Mouse (Mus musculus): ENCODE results near the gene Glis3. TPM values are rescaled to one million over a fixed set of nuclear protein-coding genes. Genes with fewer than 3 reads are reported as not detected.

Glis3 gene
- polyA plus RNA-seq, 1 experiment from 2014 or later: 3.2 TPM

DNA sequence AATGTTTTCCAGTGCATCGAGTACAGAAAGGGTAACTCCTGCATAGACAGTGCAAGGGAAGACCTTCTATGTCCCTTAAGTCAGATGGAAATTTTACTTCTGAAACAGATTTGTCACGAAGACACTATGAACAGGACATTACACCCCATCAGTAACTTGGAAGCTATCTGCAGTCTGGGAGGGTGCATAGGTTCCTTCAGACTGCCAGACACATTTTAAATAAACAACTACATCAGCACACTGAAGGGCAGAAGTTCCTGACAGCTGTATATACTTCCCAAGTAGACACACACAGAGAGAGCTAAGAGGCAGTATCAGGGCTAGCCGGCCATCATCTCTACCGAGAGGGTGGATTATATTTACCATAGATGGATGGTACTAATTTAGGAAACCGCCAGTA lies 296.5 kb downstream of the Glis3 start:
- no peak for DNase-seq (ENCODE audit: low spot score)
- Histone ChIP-seq H3K9me3 (ENCODE audit: control insufficient read depth, low read length) (no peaks in the 10 kb centered on the region), H3K4me1 (ENCODE audit: control insufficient read depth, insufficient read depth, low read length) (no peaks in the 10 kb centered on the region), H3K4me2 (ENCODE audit: low read depth, severe bottlenecking) (no peak overlapping the region), H3K27me3 (ENCODE audit: control insufficient read depth, insufficient read depth, low read length) (no peaks in the 10 kb centered on the region), H3K4me3 (ENCODE audit: low read depth, low read length) (no peak overlapping the region), H3K27ac (replicated peaks; ENCODE audit: low read depth, low read length) (no peak overlapping the region), H3K9ac (ENCODE audit: low read length) (no peak overlapping the region), H3K36me3 (ENCODE audit: control insufficient read depth, insufficient read depth, low read length) (no peaks in the 10 kb centered on the region)
- no peak for ATAC-seq (ENCODE audit: insufficient number of reproducible peaks, low FRiP score, low TSS enrichment, low read depth)
- WGBS: 80% methylated on average over 5 of the region's 5 CpGs

DNA sequence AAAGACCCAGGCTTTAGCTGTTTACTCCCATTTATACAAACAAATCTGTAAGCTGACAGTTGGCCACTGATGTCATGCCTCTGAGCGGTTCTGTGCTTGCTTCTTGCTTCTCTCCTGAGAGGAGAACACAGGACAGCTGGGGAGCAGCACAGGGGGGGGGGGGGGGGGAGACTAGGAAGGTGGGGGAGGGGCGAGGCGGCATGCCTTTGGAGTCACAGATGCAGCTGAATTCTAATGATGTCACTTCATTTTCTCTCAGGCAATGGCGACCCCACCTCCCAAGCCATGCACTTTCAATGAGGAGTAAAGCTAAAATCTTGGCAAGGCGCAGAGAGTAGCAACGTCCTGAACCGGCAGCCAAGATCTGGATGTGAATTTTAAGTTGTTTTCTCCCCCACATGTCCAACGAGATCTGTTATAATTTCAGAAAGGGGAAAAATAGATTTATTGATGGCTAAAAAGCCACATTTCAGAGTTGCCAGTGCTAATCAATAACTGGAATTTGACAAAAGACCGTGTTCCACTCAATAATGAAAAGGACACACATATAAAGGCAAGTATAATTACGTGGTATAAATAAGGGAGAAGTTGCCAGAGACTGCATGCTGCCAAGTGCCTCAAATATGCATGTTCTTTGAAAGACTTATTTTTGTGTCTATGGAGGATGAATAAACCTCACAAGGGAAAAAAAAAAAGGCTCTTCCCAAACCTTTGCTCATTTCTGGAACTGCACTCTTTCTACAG lies 297.5 kb downstream of the Glis3 start:
- no peaks in the 10 kb centered on the region for H3K9me3 ChIP-seq (ENCODE audit: control insufficient read depth, low read length)
- no peaks in the 10 kb centered on the region for H3K36me3 ChIP-seq (ENCODE audit: control insufficient read depth, insufficient read depth, low read length)
- no peak overlapping the region for H3K27ac ChIP-seq (replicated peaks; ENCODE audit: low read depth, low read length)
- H3K27me3 ChIP-seq (ENCODE audit: control insufficient read depth, insufficient read depth, low read length): no peaks in the 10 kb centered on the region
- ATAC-seq (ENCODE audit: insufficient number of reproducible peaks, low FRiP score, low TSS enrichment, low read depth) (no peak), DNase-seq (ENCODE audit: low spot score) (no peak)
- no peak overlapping the region for H3K4me3 ChIP-seq (ENCODE audit: low read depth, low read length)
- no peak overlapping the region for H3K4me2 ChIP-seq (ENCODE audit: low read depth, severe bottlenecking)
- 58% methylated on average over 10 of the region's 10 CpGs for WGBS
- H3K4me1 ChIP-seq (ENCODE audit: control insufficient read depth, insufficient read depth, low read length): no peaks in the 10 kb centered on the region
- no peak overlapping the region for H3K9ac ChIP-seq (ENCODE audit: low read length)

DNA sequence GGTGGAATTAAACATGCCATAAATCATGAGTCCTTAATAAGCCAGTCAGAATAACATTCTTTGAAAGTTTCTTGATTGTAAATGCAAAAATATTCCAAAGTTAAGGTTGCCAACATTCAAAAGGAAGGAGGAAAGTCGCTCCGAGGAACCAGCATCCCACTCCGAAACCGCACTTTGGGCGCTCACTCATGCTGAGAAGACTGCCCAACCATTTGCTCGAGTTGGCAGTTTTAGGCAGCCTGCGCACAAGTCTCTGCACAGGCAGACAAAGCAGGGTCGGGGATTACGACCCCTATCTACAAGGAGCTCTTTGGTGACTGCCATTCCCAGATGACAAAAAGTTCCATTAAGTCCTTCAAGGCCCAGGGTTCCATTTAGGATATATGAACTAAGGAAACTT lies 298.4 kb downstream of the Glis3 start:
- DNase-seq (ENCODE audit: low spot score): no peak
- 70% methylated on average over 9 of the region's 9 CpGs for WGBS
- Histone ChIP-seq H3K4me1 (ENCODE audit: control insufficient read depth, insufficient read depth, low read length) (no peaks in the 10 kb centered on the region), H3K4me2 (ENCODE audit: low read depth, severe bottlenecking) (no peak overlapping the region), H3K27me3 (ENCODE audit: control insufficient read depth, insufficient read depth, low read length) (no peaks in the 10 kb centered on the region), H3K9ac (ENCODE audit: low read length) (no peak overlapping the region), H3K4me3 (ENCODE audit: low read depth, low read length) (no peak overlapping the region), H3K36me3 (ENCODE audit: control insufficient read depth, insufficient read depth, low read length) (no peaks in the 10 kb centered on the region), H3K9me3 (ENCODE audit: control insufficient read depth, low read length) (no peaks in the 10 kb centered on the region), H3K27ac (replicated peaks; ENCODE audit: low read depth, low read length) (no peak overlapping the region)
- ATAC-seq (ENCODE audit: insufficient number of reproducible peaks, low FRiP score, low TSS enrichment, low read depth): no peak

DNA sequence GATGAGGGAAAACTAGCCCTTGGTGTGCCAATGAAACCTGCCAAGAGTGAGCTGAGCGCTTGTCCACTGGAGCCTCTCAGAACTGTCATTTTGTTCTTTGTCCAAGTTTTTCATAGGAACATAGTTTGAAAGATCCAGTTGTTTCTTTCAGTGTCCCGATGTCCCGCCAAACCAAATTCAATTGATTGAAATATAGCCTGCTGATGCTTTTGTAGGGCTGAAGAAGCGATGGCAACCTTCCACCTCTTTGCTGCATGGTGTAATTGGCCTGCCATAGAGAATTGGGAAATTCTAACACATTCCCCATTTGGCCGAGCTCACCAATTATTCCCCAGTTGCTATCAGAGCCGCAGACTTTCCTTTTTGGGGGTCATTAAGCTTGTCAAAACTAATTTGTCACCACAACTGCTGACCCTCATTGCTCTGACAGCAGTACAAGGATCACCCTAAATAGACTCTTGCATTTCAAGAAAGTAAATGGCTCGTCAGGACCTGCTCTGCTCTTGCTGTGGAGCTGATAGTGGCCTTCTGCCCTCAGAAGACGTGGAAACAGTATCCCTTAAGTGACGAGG lies 299.1 kb downstream of the Glis3 start:
- Histone ChIP-seq H3K4me1 (ENCODE audit: control insufficient read depth, insufficient read depth, low read length) (no peaks in the 10 kb centered on the region), H3K9ac (ENCODE audit: low read length) (no peak overlapping the region), H3K27me3 (ENCODE audit: control insufficient read depth, insufficient read depth, low read length) (no peaks in the 10 kb centered on the region), H3K27ac (replicated peaks; ENCODE audit: low read depth, low read length) (no peak overlapping the region), H3K9me3 (ENCODE audit: control insufficient read depth, low read length) (no peaks in the 10 kb centered on the region), H3K36me3 (ENCODE audit: control insufficient read depth, insufficient read depth, low read length) (no peaks in the 10 kb centered on the region), H3K4me3 (ENCODE audit: low read depth, low read length) (no peak overlapping the region), H3K4me2 (ENCODE audit: low read depth, severe bottlenecking) (no peak overlapping the region)
- ATAC-seq (ENCODE audit: insufficient number of reproducible peaks, low FRiP score, low TSS enrichment, low read depth): no peak
- WGBS: 49% methylated on average over 9 of the region's 9 CpGs
- no peak for DNase-seq (ENCODE audit: low spot score)

DNA sequence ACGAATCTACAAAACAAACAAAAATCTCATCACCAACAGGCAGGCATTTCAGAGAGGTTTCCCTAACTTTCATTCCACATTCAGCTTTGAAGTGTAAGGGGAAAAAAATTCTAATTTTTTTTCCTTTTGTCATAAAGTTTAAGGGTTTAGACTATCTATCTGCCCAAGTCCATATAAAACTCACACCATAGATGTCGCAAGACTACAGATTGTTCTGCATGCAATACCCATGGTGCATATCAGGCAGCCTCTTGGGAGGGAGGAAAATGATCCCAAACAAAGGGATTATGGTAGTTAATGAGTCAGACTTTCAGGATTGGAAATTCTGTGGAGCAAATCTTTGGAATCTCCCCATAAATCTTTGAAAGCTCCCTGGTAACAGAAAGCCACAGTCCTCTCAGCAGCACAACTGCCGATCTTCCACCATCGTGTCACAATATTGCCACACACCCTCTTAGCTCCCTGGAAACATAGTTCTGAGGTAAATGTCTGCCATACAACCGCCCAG lies 302.0 kb downstream of the Glis3 start:
- DNase-seq (ENCODE audit: low spot score): no peak
- H3K36me3 ChIP-seq (ENCODE audit: control insufficient read depth, insufficient read depth, low read length): no peaks in the 10 kb centered on the region
- H3K9ac ChIP-seq (ENCODE audit: low read length): no peak overlapping the region
- H3K27me3 ChIP-seq (ENCODE audit: control insufficient read depth, insufficient read depth, low read length): no peaks in the 10 kb centered on the region
- no peak overlapping the region for H3K27ac ChIP-seq (replicated peaks; ENCODE audit: low read depth, low read length)
- WGBS: 84% methylated on average over 5 of the region's 5 CpGs
- no peaks in the 10 kb centered on the region for H3K4me1 ChIP-seq (ENCODE audit: control insufficient read depth, insufficient read depth, low read length)
- no peak overlapping the region for H3K4me3 ChIP-seq (ENCODE audit: low read depth, low read length)
- no peak overlapping the region for H3K4me2 ChIP-seq (ENCODE audit: low read depth, severe bottlenecking)
- no peak for ATAC-seq (ENCODE audit: insufficient number of reproducible peaks, low FRiP score, low TSS enrichment, low read depth)
- H3K9me3 ChIP-seq (ENCODE audit: control insufficient read depth, low read length): no peaks in the 10 kb centered on the region

DNA sequence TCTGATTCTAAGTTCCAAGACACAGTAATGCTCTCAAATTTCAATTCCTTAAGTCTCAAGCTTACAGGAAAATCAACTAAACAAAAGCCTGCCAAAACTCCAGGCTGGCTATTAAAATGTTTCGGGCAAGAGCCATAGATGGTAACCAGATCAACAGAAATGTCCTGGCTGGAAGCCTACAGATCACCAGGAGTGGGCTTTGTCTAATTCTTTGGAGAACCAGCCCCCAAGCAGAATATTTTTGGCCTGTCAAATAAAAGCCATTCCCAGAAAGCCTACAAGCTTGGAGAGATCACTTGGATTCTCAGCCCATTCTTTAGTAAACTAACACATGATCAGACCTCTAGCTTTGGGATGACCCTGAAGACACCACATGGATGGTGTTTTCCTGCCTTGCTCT lies 303.5 kb downstream of the Glis3 start:
- Histone ChIP-seq H3K9ac (ENCODE audit: low read length) (no peak overlapping the region), H3K9me3 (ENCODE audit: control insufficient read depth, low read length) (no peaks in the 10 kb centered on the region), H3K36me3 (ENCODE audit: control insufficient read depth, insufficient read depth, low read length) (no peaks in the 10 kb centered on the region), H3K27ac (replicated peaks; ENCODE audit: low read depth, low read length) (no peak overlapping the region), H3K4me3 (ENCODE audit: low read depth, low read length) (no peak overlapping the region), H3K27me3 (ENCODE audit: control insufficient read depth, insufficient read depth, low read length) (no peaks in the 10 kb centered on the region), H3K4me2 (ENCODE audit: low read depth, severe bottlenecking) (no peak overlapping the region), H3K4me1 (ENCODE audit: control insufficient read depth, insufficient read depth, low read length) (no peaks in the 10 kb centered on the region)
- 70% methylated on average over 1 of the region's 1 CpGs for WGBS
- DNase-seq (ENCODE audit: low spot score): no peak
- ATAC-seq (ENCODE audit: insufficient number of reproducible peaks, low FRiP score, low TSS enrichment, low read depth): no peak

DNA sequence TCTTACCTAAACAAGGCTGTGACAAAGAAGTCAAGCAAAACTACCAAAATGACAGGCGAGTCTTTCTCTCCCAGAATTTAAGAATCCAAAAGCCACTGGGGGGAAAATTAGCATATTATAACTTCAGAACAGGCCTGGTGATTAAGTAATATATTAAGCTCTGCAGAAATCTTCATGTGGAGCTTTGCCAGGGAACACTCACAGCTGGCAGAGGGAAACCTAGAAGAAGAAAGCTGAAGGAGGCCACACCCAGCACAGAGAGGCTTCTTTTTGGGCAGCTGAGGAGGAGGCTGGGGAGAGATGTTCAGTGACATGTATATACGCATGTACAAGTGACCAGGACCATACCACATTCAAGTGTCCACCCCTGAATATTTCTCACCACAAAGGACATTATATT lies 304.1 kb downstream of the Glis3 start:
- H3K4me1 ChIP-seq (ENCODE audit: control insufficient read depth, insufficient read depth, low read length): no peaks in the 10 kb centered on the region
- no peak for DNase-seq (ENCODE audit: low spot score)
- no peak overlapping the region for H3K4me2 ChIP-seq (ENCODE audit: low read depth, severe bottlenecking)
- WGBS: 84% methylated on average over 2 of the region's 2 CpGs
- H3K27me3 ChIP-seq (ENCODE audit: control insufficient read depth, insufficient read depth, low read length): no peaks in the 10 kb centered on the region
- no peak overlapping the region for H3K27ac ChIP-seq (replicated peaks; ENCODE audit: low read depth, low read length)
- no peak overlapping the region for H3K4me3 ChIP-seq (ENCODE audit: low read depth, low read length)
- H3K9ac ChIP-seq (ENCODE audit: low read length): no peak overlapping the region
- no peaks in the 10 kb centered on the region for H3K9me3 ChIP-seq (ENCODE audit: control insufficient read depth, low read length)
- H3K36me3 ChIP-seq (ENCODE audit: control insufficient read depth, insufficient read depth, low read length): no peaks in the 10 kb centered on the region
- no peak for ATAC-seq (ENCODE audit: insufficient number of reproducible peaks, low FRiP score, low TSS enrichment, low read depth)

DNA sequence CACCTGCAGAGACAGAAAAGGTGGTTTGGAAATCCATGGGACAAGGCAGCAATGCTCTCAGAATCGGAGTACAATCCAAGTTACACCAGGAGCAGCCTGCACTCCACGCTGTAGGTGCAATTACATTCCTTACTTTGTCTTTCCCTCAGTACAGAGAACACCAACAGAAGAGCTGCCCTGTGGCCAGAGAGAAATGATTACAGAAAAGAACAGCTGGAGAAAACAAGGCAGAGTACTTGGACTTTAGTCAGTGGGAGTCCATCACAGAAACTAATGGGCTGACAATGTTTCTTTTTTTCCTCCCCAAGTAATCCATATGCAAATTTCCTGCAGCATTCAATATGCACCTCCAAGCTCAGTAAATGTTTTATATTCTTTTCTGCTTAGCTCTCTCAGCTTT lies 305.4 kb downstream of the Glis3 start:
- no peaks in the 10 kb centered on the region for H3K4me1 ChIP-seq (ENCODE audit: control insufficient read depth, insufficient read depth, low read length)
- no peak overlapping the region for H3K4me3 ChIP-seq (ENCODE audit: low read depth, low read length)
- DNase-seq (ENCODE audit: low spot score) (no peak), ATAC-seq (ENCODE audit: insufficient number of reproducible peaks, low FRiP score, low TSS enrichment, low read depth) (no peak)
- no peaks in the 10 kb centered on the region for H3K27me3 ChIP-seq (ENCODE audit: control insufficient read depth, insufficient read depth, low read length)
- no peaks in the 10 kb centered on the region for H3K9me3 ChIP-seq (ENCODE audit: control insufficient read depth, low read length)
- no peaks in the 10 kb centered on the region for H3K36me3 ChIP-seq (ENCODE audit: control insufficient read depth, insufficient read depth, low read length)
- H3K9ac ChIP-seq (ENCODE audit: low read length): no peak overlapping the region
- WGBS: 67% methylated on average over 2 of the region's 2 CpGs
- H3K4me2 ChIP-seq (ENCODE audit: low read depth, severe bottlenecking): no peak overlapping the region
- H3K27ac ChIP-seq (replicated peaks; ENCODE audit: low read depth, low read length): no peak overlapping the region

Measured in limb, embryonic 11.5 days (tissue).